Mouse (Mus musculus): ENCODE results near the gene Slc2a6. TPM values are rescaled to one million over a fixed set of nuclear protein-coding genes. Genes with fewer than 3 reads are reported as not detected.

Gene Slc2a6
- polyA plus RNA-seq, 1 experiment: 1.8 TPM

DNA sequence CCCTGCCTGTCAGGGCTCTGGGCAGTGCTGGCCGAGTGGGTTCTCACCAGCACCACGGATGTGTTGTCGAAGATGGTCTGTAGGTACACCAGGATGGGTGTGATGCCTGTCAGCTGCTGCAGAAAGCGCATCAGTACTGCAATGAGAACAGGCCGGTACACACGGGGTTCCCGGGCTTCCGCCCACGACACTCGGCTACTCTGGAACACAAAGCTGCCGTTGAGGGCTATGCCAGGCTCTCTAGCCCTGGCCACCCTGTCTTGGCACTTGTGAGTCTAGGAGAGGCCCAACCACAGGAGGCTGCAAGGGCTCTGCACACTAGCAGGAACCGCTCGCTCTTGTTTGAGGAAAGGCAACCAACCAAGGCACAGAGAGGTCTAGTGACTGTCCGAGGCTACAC lies 3.7 kb downstream of the Slc2a6 start:
- Histone ChIP-seq H3K27ac (ENCODE audit: insufficient read depth, low read depth, low read length) (no peak overlapping the region), H3K4me1 (ENCODE audit: control insufficient read depth, insufficient read depth, low read length) (peaks cover 2% of the 10 kb centered on the region; the same call in 1 of the 2 replicates), H3K36me3 (ENCODE audit: control insufficient read depth, insufficient read depth, low read length) (no peaks in the 10 kb centered on the region), H3K27me3 (replicated peaks; ENCODE audit: control insufficient read depth, insufficient read depth, low read length) (no peaks in the 10 kb centered on the region), H3K4me3 (ENCODE audit: insufficient read depth, low read depth, low read length) (no peak overlapping the region)
- TF ChIP-seq POLR2A (IDR thresholded peaks at IDR 0.05; ENCODE audit: low read depth, low read length) (no peak), CTCF (conservative IDR thresholded peaks at IDR 0.05; ENCODE audit: insufficient read depth, insufficient read length, low read depth, low read length) (no peak)
- no peak for DNase-seq
- 74% methylated on average over 14 of the region's 14 CpGs for WGBS

DNA sequence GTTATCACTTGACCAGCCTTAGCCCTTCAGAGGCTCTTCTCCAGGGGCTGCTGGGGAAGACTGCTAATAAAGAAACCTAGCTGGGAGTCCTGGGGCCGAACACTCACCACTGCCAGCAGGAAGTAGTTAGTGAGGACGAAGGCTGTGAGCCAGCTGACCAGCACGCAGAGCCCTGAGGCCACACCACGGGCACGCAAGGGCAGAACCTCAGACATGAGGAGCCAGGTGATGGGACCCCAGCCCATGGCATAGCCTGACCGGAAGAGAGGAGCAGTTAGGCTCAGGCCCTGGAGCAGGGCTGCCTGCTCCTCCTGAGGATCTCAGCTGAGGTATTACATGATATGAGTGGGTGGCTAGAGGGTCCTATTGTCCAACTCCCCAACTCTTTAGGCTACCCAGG lies 5.2 kb downstream of the Slc2a6 start:
- Histone ChIP-seq H3K27ac (ENCODE audit: insufficient read depth, low read depth, low read length) (no peak overlapping the region), H3K4me3 (ENCODE audit: insufficient read depth, low read depth, low read length) (no peak overlapping the region), H3K27me3 (replicated peaks; ENCODE audit: control insufficient read depth, insufficient read depth, low read length) (no peaks in the 10 kb centered on the region), H3K4me1 (ENCODE audit: control insufficient read depth, insufficient read depth, low read length) (no peaks in the 10 kb centered on the region), H3K36me3 (ENCODE audit: control insufficient read depth, insufficient read depth, low read length) (no peaks in the 10 kb centered on the region)
- DNase-seq: no peak
- WGBS: 52% methylated on average over 6 of the region's 6 CpGs
- TF ChIP-seq CTCF (conservative IDR thresholded peaks at IDR 0.05; ENCODE audit: insufficient read depth, insufficient read length, low read depth, low read length): no peak
- TF ChIP-seq POLR2A (IDR thresholded peaks at IDR 0.05; ENCODE audit: low read depth, low read length): no peak

DNA sequence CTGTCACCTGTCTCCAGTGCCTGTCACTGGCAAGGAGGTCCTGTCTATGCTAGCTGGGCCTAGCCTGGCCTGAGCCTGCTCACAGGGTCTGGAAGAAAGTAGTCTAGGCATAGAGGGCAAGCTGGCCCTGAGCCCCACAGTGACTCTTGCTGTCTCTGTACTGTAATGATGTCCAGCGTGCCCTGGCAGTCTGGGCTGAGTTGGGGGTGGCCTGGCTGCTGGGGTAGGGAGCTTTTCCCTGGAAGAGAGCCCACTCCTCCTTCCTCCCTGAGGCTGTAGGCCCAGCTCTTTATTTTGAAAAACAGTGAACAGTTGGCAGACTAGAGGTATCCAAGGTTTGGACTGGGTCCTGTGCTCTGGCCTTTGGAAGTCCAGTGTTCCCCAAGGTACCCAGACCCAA lies 6.7 kb downstream of the Slc2a6 start:
- 68% methylated on average over 1 of the region's 1 CpGs for WGBS
- no peak overlapping the region for H3K27ac ChIP-seq (ENCODE audit: insufficient read depth, low read depth, low read length)
- no peak for DNase-seq
- H3K36me3 ChIP-seq (ENCODE audit: control insufficient read depth, insufficient read depth, low read length): no peaks in the 10 kb centered on the region
- H3K4me1 ChIP-seq (ENCODE audit: control insufficient read depth, insufficient read depth, low read length): no peaks in the 10 kb centered on the region
- no peak for TF ChIP-seq POLR2A (IDR thresholded peaks at IDR 0.05; ENCODE audit: low read depth, low read length)
- no peak overlapping the region for H3K4me3 ChIP-seq (ENCODE audit: insufficient read depth, low read depth, low read length)
- no peaks in the 10 kb centered on the region for H3K27me3 ChIP-seq (replicated peaks; ENCODE audit: control insufficient read depth, insufficient read depth, low read length)

DNA sequence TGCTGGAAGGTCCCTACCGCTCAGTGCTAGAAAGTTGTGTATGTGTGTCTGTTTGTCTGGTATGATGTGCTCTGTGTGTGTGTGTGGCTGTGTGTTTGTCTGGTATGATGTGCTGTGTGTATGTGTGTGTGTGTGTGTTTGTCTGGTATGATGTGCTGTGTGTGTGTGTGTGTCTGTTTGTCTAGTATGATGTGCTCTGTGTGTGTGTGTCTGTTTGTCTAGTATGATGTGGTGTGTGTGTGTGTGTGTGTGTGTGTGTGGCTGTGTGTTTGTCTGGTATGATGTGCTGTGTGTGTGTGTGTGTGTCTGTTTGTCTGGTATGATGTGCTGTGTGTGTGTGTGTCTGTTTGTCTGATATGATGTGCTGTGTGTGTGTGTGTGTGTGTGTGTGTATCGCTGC lies 8.3 kb downstream of the Slc2a6 start:
- WGBS: 94% methylated on average over 2 of the region's 2 CpGs
- Histone ChIP-seq H3K27ac (ENCODE audit: insufficient read depth, low read depth, low read length) (no peak overlapping the region), H3K4me3 (ENCODE audit: insufficient read depth, low read depth, low read length) (no peak overlapping the region), H3K4me1 (ENCODE audit: control insufficient read depth, insufficient read depth, low read length) (no peaks in the 10 kb centered on the region), H3K36me3 (ENCODE audit: control insufficient read depth, insufficient read depth, low read length) (no peaks in the 10 kb centered on the region), H3K27me3 (replicated peaks; ENCODE audit: control insufficient read depth, insufficient read depth, low read length) (no peaks in the 10 kb centered on the region)
- no peak for DNase-seq
- no peak for TF ChIP-seq POLR2A (IDR thresholded peaks at IDR 0.05; ENCODE audit: low read depth, low read length)
- no peak for TF ChIP-seq CTCF (conservative IDR thresholded peaks at IDR 0.05; ENCODE audit: insufficient read depth, insufficient read length, low read depth, low read length)

DNA sequence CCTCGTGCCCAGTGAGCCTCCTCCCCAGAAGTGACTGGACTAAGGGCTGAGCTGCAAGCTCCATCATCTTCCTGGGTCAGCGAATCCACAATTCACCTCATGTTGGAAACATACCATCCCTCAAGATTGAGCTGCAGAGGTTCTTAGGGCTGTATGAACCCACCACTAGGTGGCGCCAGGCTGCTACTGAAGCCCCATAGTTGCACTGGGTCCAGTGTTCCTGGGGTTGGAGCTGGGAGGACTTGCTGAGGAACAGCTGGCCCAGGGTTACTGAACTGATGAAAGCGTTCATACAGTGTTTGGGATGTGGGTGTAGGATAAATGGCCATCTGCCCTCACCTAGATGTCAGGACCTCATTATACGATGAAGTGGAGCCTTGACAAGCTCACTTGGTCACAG lies 10.0 kb downstream of the Slc2a6 start:
- Histone ChIP-seq H3K27me3 (replicated peaks; ENCODE audit: control insufficient read depth, insufficient read depth, low read length) (no peaks in the 10 kb centered on the region), H3K4me1 (ENCODE audit: control insufficient read depth, insufficient read depth, low read length) (no peaks in the 10 kb centered on the region), H3K36me3 (ENCODE audit: control insufficient read depth, insufficient read depth, low read length) (no peaks in the 10 kb centered on the region), H3K4me3 (ENCODE audit: insufficient read depth, low read depth, low read length) (no peak overlapping the region), H3K27ac (ENCODE audit: insufficient read depth, low read depth, low read length) (no peak overlapping the region)
- peak; percentile 70 for DNase-seq
- TF ChIP-seq POLR2A (IDR thresholded peaks at IDR 0.05; ENCODE audit: low read depth, low read length) (no peak), CTCF (conservative IDR thresholded peaks at IDR 0.05; ENCODE audit: insufficient read depth, insufficient read length, low read depth, low read length) (peak; percentile 88)
- WGBS: 43% methylated on average over 5 of the region's 5 CpGs

DNA sequence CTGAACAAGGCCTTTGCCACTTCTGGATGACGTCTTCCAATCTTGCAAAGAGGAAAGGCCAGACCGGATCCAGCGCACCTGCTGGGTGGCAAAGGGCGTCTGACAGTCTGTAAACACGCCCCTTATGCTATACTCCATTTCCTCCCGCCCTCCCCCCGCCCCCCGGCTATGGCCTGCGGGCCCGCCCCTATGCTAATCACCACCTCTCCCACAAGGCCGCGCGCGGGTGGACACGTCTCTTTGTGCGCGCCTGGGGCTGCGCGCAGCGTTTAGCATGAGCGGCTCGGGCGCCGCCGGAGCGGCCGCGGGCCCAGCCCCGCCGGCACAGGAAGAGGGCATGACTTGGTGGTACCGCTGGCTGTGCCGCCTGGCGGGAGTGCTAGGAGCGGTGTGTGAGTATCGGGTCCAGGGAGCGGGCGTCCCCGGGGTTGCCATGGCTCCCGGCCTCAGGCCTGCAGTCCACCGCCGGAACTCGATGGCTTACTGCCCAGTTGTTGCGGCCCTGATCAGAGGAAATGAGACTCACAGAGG lies 18.0 kb downstream of the Slc2a6 start, which contains the start of gene Cacfd1:
TSS of gene Cacfd1 (plus strand) at position 213 of the 531 bp plus-strand sequence.
- H3K4me1 ChIP-seq (ENCODE audit: control insufficient read depth, insufficient read depth, low read length): peaks cover 14% of the 10 kb centered on the region; the same call in 1 of the 2 replicates
- no peaks in the 10 kb centered on the region for H3K36me3 ChIP-seq (ENCODE audit: control insufficient read depth, insufficient read depth, low read length)
- WGBS: under 1% methylated on average over 43 of the region's 43 CpGs
- TF ChIP-seq CTCF (conservative IDR thresholded peaks at IDR 0.05; ENCODE audit: insufficient read depth, insufficient read length, low read depth, low read length) (no peak), POLR2A (IDR thresholded peaks at IDR 0.05; ENCODE audit: low read depth, low read length) (peak; percentile 8)
- peak; percentile 93 for DNase-seq
- peak within 1 kb of the TSS; percentile 77 for H3K4me3 ChIP-seq (ENCODE audit: insufficient read depth, low read depth, low read length)
- H3K27me3 ChIP-seq (replicated peaks; ENCODE audit: control insufficient read depth, insufficient read depth, low read length): no peaks in the 10 kb centered on the region
- peak within 1 kb of the TSS; percentile 64 for H3K27ac ChIP-seq (ENCODE audit: insufficient read depth, low read depth, low read length)

DNA sequence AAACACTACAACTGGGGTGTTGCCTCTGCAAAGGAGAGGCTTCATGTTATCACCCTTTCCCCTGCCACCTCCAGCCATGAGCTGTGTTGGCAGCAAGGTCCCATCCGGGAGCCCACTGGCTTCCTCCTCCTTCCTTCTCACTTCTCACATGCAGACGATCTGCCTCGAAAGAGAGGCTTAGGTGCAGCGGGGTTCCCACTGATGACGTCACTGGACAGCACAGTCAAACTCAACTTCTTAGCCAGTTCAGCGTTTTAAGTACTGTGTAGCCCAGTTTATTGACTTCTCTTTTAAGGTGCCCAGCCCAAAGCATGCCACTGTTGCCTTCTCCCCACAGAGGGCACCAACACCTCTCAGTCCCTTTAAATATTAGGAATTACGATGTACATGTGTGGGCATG lies 20.1 kb downstream of the Slc2a6 start:
- H3K27me3 ChIP-seq (replicated peaks; ENCODE audit: control insufficient read depth, insufficient read depth, low read length): no peaks in the 10 kb centered on the region
- 79% methylated on average over 7 of the region's 7 CpGs for WGBS
- no peak overlapping the region for H3K27ac ChIP-seq (ENCODE audit: insufficient read depth, low read depth, low read length)
- H3K4me1 ChIP-seq (ENCODE audit: control insufficient read depth, insufficient read depth, low read length): peaks cover 14% of the 10 kb centered on the region; the same call in 1 of the 2 replicates
- no peaks in the 10 kb centered on the region for H3K36me3 ChIP-seq (ENCODE audit: control insufficient read depth, insufficient read depth, low read length)
- TF ChIP-seq CTCF (conservative IDR thresholded peaks at IDR 0.05; ENCODE audit: insufficient read depth, insufficient read length, low read depth, low read length) (no peak), POLR2A (IDR thresholded peaks at IDR 0.05; ENCODE audit: low read depth, low read length) (no peak)
- DNase-seq: no peak
- no peak overlapping the region for H3K4me3 ChIP-seq (ENCODE audit: insufficient read depth, low read depth, low read length)
